Mouse (Mus musculus) mature B cell (primary cell): ENCODE measurements around the gene Trim14.

Experiments used
- in situ Hi-C: fragments of 300-500 bp; cut with MboI; formaldehyde crosslinking; loops from 2 replicates; pipeline ENCODE4 v1.14.3; 2019

Trim14 gene

DNA sequence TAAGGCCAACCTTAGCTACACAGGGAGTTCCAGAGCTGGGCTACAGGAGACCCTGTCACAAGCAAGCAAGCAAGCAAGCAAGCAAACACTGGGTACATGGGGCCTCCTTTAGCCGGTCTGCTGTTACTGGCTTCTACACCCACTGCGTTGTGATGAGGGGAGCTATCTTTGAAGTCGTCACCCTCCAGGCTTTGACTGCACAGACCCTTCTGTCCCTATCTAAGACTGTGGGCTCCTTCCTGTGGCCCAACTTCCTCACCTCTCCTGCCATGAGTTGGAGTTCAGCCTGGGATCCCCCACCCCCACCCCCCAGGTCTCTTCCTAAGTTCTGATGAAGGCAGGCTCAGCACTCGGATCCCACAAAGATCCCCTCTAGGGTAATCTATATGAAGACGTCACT lies 26.1 kb upstream of the Trim14 start:
- in situ Hi-C loops = no loop called here

DNA sequence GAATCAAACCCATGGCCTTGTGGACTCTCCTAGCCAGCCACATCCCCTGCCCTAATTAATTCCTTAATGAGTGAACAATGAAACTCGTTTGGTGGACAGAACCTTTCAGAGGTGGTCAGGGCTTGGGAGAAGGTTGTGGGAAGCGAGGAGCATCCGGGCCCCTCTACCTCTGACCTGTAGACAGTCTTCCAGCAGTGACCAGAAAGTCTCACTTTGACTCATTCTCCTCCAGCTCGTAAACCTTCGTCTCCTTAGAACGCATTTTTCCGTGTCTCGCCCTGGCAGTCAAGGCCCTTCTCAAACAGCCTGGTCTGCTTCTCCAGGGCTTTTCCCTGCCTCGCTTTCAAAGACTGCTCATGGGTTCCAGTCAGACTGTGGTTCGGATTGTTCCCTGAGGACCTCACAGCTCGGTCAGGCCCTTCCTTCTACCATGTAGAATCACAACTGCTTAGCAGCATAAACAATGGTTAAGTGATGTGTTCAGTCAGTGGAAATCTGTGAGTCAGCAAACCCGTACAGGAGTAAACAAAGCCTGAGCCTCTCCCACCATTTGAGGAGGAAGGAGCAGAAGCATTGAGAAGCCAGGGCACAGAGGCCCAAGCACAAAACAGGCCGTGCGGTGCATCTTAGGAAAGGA lies 24.2 kb upstream of the Trim14 start:
- in situ Hi-C loops = no loop called here

DNA sequence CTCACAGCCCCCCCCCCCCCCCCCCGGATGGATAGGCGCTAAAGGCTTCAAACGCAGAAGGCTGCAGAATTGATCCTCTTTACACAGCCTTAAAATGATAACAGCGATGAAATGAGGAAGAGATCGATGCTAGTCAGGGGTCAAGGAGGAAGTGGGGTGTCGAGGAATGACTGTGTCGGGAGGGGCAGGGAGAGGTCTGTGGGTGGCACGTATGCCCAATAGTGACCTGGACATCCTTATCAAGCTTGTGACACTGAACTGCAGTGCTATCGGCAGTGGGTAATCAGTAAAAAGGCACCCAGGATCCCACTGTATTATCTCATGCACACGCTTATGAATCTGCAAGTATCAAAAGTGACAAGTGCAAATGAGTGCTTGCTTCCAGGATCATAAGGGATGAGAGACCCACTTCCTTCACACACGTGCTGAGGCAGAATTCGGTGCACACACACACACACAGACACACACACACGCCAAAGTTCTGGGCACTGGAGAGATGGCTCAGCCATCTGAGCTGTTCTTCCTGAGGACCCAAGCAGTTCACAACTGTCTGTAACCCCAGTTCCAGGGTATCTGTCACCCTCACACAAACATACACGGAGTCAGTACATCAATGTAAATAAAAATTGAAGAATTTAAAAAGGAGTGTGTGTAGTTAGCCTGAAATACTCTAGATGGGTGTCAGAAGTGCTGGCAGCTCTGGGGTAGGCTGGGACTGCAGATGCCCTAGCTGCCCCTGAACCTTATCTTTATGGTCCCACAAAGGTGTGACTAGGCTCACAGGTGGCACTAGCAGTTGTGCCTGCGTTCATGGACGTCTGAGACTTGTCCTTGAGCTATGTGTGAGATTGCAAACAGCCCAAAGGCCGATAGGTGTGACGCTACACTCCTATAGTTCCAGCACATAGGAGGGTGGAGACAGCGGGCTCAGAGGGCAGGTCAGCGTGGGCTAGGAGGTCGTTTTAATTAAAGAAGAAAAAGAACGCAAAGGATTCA lies 23.0 kb upstream of the Trim14 start:
- in situ Hi-C loops = no loop called here

DNA sequence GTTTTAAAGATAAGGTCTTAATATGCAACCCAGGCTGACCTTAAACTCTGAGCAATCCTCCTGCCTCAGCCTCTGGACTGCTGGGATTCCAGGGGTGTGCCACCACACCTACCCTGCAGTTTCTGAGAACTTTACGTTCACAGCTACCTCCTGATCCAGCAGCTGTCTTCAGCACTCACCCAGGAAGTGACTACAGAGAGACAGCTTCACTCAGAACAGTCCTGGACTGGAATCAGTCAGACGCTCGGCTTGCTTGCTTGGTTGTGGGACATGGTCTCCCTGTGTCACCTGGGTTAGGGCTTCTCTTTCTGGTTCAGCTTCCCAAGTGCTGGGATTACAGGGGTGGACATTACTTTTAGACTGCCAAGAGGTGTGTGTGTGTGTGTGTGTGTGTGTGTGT lies 21.0 kb upstream of the Trim14 start:
- in situ Hi-C loops = no loop called here

DNA sequence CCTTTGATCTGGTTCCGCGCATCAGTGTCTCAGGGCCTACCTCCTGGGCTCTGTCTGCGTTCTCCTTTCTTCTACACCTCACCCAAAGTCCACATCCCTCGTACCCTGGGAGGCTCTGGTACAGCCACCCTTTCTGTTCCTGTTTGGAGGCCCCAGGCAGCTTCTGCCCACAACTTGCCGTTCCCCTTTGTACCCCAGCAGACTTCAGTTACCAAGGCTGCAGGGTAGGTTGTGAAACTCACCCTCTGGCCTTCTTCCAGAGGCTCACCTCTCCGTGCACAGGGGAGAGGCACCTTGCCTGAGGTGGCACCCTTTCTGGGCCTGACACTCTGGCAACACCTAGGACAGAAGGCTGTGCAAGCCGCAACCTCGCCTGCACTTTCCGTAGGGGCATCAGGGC lies 19.8 kb upstream of the Trim14 start:
- in situ Hi-C loops = no loop called here

DNA sequence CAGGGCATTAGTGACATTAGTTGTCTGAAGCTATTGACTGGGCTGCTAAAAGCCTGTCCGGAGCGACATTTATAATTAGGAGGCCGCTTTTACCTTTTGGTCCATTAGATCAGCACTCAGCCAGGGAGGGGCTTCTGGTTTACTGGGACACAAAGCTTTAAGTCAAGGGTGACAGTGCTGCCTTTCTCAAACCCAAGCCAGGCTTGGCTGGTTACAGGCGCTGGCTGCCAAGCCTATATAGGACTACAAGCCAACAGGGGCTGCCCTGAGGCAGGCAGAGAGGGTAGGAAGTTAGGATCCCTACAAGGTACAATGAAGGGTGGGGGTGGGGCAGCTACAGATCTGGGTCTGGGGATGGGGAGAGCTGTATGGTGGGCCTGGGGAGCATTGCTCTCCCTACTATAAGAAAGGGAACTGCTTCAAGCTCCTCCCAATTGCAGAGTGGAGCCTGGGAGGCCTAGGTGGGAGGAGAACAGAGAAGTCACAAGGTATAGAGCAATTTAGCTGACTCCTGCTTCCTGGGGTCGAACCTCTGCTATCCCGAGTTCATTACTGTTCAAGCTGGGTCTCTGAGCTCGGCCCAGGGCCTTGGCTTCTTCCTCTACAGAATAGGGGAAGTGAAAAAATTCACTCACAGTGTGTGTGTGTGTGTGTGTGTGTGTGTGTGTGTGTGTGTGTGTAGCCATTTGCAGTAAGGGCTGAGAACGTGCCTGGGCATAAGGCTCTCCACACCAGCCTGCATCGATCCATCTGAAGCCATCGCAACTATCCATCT lies 18.5 kb upstream of the Trim14 start:
- in situ Hi-C loops = loop anchor here (5.0 kb wide), 1 partner anchor 43 kb away; no protein-coding TSS in a partner anchor

DNA sequence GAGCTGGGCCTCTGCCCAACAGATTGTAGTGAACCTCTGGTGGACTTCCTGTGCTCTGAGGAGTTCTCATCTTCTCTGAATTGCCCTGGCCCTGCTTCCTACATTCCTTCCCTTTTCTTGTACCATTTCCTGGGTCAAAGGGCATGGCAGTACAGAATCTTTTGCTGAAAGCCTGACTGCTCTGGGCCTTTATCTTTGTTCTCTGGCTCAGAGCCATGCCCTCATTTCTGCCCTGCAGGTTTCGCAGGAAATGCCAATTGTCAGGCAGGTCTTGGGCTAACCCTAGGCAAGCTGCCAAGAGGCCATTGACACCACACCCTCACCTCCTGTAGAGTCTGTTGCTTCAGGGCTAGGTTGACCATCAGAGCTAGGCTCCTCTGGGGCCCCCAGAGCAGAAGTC lies 17.9 kb upstream of the Trim14 start:
- in situ Hi-C loops = loop anchor here (5.0 kb wide), 1 partner anchor 43 kb away; no protein-coding TSS in a partner anchor

DNA sequence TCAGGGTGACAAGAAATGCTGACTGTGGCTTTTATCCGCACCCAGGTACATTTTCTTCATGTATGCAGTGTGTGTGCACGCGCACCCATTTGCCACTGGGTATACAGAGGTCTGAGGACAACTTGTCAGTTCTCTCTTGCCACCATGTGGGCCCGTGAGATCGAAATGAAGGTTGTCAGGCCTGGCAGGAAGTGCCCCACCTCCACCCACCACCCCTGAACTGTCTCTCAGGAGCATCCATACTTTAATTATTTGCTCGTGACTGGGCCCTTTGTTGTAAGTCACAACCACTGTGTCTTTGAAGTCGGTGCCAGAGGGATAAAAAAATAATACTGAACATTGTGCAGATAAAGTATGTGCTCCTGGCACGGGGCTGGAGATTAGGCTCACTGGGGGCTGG lies 14.5 kb upstream of the Trim14 start:
- in situ Hi-C loops = loop anchor here (5.0 kb wide), 1 partner anchor 47 kb away; no protein-coding TSS in a partner anchor

DNA sequence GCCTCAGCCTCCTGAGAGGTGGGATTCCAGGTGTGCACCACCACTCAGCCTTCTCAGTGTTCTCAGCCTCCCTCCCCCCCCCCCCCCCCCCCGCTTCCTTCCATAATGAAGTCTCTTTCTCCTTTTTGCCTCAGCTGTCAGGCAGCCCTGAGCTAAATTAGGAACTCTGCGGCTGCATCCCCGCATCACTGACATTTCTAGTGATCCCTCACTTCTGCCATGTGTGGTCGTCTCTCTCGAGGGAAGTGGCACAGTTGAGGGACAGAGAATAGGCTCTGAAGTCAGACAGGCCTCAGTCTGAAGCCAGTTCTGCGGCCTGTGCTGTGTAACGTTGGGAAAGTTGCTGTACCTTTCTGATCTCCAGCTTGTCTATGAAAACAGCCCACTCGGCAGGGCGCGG lies 14.0 kb upstream of the Trim14 start:
- in situ Hi-C loops = loop anchor here (5.0 kb wide), 1 partner anchor 47 kb away; no protein-coding TSS in a partner anchor

DNA sequence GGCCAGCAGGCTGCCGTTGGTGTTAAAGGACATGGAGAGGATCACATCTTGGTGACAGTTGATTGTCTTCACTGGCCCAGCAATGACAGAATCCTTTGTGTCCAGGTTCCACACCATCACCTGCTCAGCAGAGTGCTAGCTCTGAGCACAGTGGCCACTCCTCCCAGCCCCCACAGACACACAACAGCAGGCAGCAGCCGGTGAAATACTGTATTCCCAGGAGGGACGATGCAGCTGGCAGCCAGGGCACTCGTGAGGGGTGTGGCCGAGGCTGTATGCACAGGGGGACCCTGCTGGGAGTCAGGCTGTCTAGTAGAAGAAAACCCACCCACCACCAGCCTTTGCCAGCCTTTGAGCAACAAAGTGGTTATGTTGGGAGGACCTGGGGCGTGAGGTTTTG lies 10.8 kb upstream of the Trim14 start:
- in situ Hi-C loops = no loop called here

DNA sequence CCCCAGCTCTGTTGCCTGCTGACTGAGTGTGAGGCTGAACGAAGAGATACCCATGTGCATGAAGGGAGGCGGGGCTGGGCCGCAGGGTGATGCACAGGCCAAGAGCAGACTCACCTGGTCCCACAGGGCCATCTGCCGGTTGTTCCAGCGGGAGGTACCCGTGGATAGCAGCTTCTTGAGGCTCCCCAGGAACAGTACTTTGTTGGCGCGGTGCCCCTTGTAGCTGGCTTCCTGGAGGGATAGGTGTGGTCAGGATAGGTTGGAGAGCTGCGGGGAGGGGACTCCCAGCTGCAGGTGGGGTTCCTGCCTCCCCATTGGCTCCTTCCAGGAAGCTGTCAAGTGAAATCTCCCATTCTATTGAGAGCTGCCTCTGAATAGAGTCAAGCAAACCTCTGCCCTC lies 9.6 kb upstream of the Trim14 start:
- in situ Hi-C loops = no loop called here

DNA sequence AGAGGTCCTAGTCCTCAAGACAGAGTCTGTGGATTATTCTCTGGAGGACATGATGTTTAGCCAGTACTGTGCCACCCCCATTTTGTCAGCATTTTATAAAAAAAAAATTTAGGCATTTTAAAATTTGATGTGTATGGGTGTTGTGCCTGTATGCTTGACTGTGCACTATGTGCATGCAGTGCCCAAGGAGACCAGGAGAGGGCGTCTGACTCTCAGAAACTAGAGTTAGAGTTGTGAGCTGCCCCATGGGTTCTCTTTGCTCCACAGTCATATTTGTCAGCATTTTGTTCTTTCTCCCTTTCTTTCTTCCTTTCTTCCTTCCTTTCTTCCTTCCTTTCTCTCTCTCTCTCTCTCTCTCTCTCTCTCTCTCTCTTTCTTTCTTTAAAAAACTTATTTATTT lies 8.4 kb upstream of the Trim14 start:
- in situ Hi-C loops = no loop called here

DNA sequence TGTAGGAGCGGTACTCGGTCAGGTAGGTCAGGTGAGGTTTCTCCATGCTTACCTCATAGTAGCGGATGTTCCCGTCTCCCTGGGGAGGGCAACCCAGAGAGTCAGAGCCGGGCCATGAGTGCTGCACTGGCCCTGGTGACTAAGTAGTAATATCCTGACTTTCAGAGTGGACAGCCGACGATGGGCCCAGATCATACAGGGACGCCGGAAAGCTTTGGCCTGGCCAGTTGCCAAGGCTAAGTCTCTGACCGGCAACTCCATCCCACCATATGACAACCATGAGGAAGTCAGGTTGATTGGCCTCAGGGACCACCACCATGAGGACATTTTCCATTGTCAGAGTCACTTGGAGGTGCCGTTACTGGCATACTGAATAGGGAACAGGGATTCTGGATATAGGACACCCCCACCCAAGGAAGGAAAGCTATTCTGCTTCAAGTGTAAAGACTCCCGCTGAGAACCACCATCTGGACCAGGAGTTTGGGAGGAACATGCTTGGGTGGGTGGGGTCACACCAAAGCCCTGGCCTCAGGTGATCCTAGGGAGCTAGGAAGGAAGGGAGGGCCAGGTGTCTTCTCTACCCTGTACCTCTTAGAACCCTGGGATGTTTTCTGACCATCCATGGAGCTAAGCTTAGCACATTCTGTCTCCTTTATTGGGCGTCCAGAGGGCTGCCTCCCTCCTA lies 7.6 kb upstream of the Trim14 start:
- in situ Hi-C loops = no loop called here

DNA sequence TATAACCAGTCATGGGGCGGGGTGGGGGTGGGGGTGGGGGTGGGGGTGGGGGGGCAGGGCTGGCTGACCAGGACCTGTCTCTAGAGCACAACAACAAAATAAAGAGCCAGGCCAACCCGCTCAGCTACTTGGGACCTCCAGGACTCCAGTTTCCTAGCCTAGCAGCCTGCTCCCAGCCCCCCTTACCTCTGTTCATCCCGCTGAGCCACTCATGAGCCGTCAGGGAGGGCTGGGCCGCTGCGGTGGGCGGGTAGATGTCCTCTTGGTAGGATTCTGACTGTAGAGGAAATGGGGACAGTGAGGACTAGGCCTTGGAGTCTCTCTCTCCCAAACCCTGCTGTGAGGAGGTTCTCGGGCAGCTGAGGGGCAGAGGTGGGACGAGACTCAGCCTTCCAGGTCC lies 5.8 kb upstream of the Trim14 start:
- in situ Hi-C loops = no loop called here

DNA sequence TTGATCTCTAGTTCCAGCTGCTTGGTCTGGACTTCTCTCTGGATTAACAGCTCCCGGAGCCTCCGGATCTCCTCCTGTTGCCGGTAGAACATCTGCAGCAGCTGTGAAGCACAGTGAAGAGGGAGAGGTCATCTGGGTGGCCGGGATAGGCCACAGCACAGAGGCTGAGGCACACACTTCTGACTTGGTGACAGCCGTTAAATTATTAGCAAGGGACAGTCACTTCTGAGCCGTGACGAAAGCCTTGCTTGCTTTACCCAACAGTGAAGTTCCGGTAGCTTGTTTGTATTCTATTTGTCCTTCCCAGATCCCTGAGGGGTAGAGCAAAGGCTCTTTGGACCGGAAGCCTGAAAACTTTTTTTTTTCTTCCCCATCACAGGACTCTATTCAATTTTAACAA lies 3.2 kb upstream of the Trim14 start:
- in situ Hi-C loops = loop anchor here (10.0 kb wide), 1 partner anchor 116 kb away; the partner anchor contains the start of gene Tbc1d2

DNA sequence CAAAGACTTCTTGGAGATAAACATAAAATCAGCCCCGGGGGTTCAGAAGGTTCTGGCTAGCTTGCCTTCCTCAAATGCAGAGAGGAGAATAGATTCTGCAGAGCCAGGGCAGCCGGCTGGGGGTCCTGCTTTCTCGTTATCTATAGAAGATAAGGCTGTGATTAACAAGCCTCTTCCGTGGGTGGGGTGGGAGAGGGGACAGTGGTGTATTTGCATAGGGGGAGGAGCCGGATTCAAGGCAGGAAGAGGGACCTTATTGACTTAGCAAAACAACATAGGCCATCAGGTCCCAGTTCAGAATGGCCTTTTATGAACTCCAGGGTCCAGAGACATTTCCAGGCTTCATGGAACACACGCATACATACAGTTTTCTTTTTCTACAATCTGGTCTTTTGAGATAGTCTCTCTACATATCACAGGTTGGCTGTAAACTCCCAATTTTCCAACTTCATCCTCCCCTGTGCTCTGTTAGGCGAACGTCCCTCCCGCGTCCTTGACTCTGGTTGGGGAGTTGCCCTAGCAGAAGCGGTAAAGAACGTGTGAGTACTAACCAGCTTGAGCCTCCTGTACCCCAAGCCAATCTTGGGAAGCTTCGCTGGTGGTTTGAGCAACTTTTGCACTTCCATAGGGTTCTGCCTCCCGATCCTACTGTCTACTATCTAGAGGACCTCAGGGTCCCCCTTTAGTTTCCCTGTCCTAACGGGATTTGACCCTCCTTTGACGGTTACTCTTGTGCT lies 679 bp downstream of the Trim14 start:
- in situ Hi-C loops = loop anchor here (10.0 kb wide), 1 partner anchor 120 kb away; the partner anchor contains the start of gene Tbc1d2

DNA sequence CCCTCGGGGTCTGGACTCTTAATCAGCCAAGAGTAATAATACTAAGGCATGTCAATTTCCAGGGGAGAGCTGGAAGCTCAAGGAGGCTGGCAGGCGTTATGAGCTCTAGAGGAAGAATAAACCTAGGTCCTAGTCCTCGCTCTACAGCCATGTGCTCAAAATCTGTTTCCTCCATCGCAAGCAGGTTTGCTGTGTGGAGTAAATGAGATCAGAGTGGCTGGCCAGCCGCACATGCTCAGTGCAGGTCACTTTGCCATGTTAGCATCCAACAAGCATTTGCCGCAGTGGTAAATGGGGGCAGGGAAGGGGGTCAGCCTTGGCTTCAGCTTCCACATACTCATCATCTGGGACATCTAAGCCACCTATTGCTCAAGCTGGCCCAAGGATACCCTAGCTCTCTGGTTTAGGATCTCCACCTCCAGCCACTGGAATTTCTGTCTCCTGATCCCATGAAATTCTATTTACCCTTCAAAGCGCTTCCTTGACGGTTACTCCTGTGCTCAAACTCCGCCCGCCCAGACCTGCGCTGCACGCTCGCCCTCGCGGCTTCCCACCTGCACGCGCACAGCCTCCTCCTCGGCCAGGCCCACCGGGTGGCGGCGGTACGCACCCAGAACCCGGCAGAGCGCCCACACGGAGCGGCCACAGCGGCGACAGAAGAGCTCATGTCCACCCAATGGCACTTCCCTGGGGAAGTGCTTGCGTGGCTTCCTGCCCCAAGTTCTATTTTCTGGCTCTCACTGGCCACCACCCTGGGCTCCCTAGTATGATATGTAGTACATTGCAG lies 1.8 kb downstream of the Trim14 start:
- in situ Hi-C loops = loop anchor here (10.0 kb wide), 1 partner anchor 121 kb away; the partner anchor contains the start of gene Tbc1d2

DNA sequence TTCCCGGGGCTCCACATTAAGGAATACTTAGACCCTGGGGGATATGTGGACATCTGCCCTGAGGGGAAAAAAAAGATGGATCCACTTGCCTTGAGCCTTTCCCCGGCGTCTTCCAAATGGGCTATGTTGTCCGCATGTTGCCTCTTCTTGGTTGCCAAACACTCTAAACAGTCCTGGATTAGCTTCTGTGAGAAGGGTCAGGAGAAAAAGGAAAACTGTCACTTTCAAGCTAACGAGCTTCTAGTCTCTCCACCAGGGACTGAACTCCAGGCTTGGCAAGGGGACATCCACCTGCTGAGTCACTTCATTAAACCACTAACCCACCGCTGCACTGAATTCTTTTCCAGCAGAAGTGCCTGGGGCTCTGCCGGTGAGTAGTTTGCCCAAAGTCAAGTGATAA lies 3.0 kb downstream of the Trim14 start:
- in situ Hi-C loops = loop anchor here (10.0 kb wide), 1 partner anchor 122 kb away; the partner anchor contains the start of gene Tbc1d2

DNA sequence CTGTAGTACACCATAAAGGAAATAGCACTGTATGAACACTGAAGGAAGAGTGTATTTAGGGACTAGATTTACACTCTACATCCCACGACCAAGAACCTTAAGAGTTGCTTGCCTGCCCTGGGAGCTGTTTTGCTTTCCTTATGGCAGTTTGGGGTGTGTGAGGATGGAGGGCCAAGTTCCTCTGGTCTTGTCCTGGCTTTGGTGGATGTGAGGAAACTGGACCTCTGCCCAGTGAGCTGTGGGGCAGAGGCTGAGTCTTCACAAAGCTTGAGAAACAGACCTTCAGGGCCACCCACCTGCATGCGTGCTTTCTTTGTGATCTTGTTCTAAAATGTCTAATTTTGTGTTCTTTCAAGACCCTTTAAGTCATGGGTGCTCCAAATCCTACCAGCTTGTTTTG lies 3.4 kb downstream of the Trim14 start:
- in situ Hi-C loops = loop anchor here (10.0 kb wide), 1 partner anchor 122 kb away; the partner anchor contains the start of gene Tbc1d2

DNA sequence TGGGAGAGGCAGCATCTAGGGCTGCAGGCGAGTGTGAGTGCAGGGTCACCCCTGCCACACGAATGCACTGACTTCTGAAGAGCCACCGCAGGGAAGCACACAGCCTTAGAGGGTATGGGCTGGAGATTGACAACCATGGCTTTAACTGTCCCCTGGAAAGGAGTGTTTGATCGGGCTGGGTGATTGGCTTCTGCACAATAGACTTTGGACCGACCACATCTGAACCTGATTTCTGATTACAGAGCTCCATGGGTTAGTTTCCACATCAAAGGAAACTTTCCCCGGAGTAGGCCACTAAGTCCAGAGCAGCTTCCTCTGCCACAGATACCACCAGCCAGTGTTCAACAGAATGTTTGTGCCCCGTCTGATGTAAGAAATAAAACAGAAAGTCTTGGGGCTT lies 6.2 kb downstream of the Trim14 start:
- in situ Hi-C loops = loop anchor here (10.0 kb wide), 1 partner anchor 125 kb away; the partner anchor contains the start of gene Tbc1d2
